Mouse (Mus musculus) kidney, embryonic 14.5 days (tissue): ENCODE measurements around the gene Tex2. TPM values are rescaled to one million over a fixed set of nuclear protein-coding genes. Genes with fewer than 3 reads are reported as not detected.

ENCODE experiments used
- ATAC-seq: fragments of 200-750 bp; cut with Nextera tagmentation; 2 replicates; pipeline ENCODE4 v1.8.0; 2017; ENCODE audit warnings: moderate number of reproducible peaks, mild to moderate bottlenecking, moderate TSS enrichment, moderate library complexity; ENCODE audit not compliant: low FRiP score, low TSS enrichment
- H3K27ac ChIP-seq: fragments of 300-500 bp; sonication (generic); 2 replicates; pipeline ENCODE4 v1.5.1; 2014; ENCODE audit warnings: low read depth, mild to moderate bottlenecking, low read length, moderate library complexity, mixed read lengths
- H3K27me3 ChIP-seq: fragments of 300-500 bp; sonication (generic); 2 replicates; pipeline ENCODE4 v1.6.1; 2014; ENCODE audit warnings: mild to moderate bottlenecking, low read length; ENCODE audit not compliant: control insufficient read depth, insufficient read depth
- H3K36me3 ChIP-seq: fragments of 300-500 bp; sonication (generic); 2 replicates; pipeline ENCODE4 v1.6.1; 2014; ENCODE audit warnings: low read length, mixed read lengths; ENCODE audit not compliant: control insufficient read depth, insufficient read depth
- H3K4me1 ChIP-seq: fragments of 300-500 bp; sonication (generic); 2 replicates; pipeline ENCODE4 v1.6.1; 2014; ENCODE audit warnings: low read length, mixed read lengths; ENCODE audit not compliant: control insufficient read depth, insufficient read depth
- H3K4me2 ChIP-seq: fragments of 300-500 bp; sonication (generic); replicated peaks from 2 replicates; pipeline ENCODE4 v1.6.1; 2014; ENCODE audit warnings: low read depth, mild to moderate bottlenecking, low read length
- H3K4me3 ChIP-seq: fragments of 300-500 bp; sonication (generic); 2 replicates; pipeline ENCODE4 v1.5.1; 2014; ENCODE audit warnings: mild to moderate bottlenecking, low read length
- H3K9ac ChIP-seq: fragments of 300-500 bp; sonication (generic); 2 replicates; pipeline ENCODE4 v1.6.1; 2014; ENCODE audit warnings: low read depth, mild to moderate bottlenecking, low read length, moderate library complexity
- H3K9me3 ChIP-seq: fragments of 300-500 bp; sonication (generic); 2 replicates; pipeline ENCODE4 v1.6.1; 2016; ENCODE audit warnings: low read length; ENCODE audit not compliant: control insufficient read depth
- WGBS: fragments of 180-500 bp; shearing (Covaris S2); extraction: QIAGEN DNeasy Blood & Tissue Kit; methylation state at CpG from one replicate; pipeline ENCODE4 v1.1.7; 2014; 5-methylcytosine and 5-hydroxymethylcytosine counted together
- polyA plus RNA-seq: library from polyadenylated mRNA; unstranded; fragments of >200 nt; fragmentation: Nextera tagmentation; extraction: Ambion mirVana; gene quantifications from 2 replicates; pipeline ENCODE4 v1.2.1, GENCODE M21; 2014

The Tex2 gene
- polyA plus RNA-seq, 1 experiment from 2014 or later: 9.7 TPM

- no peak overlapping the region for H3K27ac ChIP-seq
- no peak overlapping the region for H3K4me2 ChIP-seq
- no peak overlapping the region for H3K4me3 ChIP-seq
- H3K36me3 ChIP-seq: peaks cover 9% of the 10 kb centered on the region; the same call in 1 of the 2 replicates
- H3K4me1 ChIP-seq: no peaks in the 10 kb centered on the region
- no peaks in the 10 kb centered on the region for H3K9me3 ChIP-seq
- 90% methylated on average over 4 of the region's 4 CpGs for WGBS
- H3K9ac ChIP-seq: no peak overlapping the region
- ATAC-seq: no peak
- H3K27me3 ChIP-seq: no peaks in the 10 kb centered on the region
These were observed 67.1 kb downstream of the Tex2 start for GRCm38 (mm10) chr11:106546081-106546480.

- Histone ChIP-seq H3K27ac (no peak overlapping the region), H3K4me3 (no peak overlapping the region), H3K9me3 (no peaks in the 10 kb centered on the region), H3K9ac (no peak overlapping the region), H3K4me2 (no peak overlapping the region), H3K36me3 (peaks cover 9% of the 10 kb centered on the region; the same call in 1 of the 2 replicates), H3K4me1 (no peaks in the 10 kb centered on the region), H3K27me3 (no peaks in the 10 kb centered on the region)
- no peak for ATAC-seq
- WGBS: 87% methylated on average over 9 of the region's 9 CpGs
These were observed 68.3 kb downstream of the Tex2 start for GRCm38 (mm10) chr11:106544916-106545315.

GRCm38 (mm10) chr11:106544133-106544532, 69.1 kb downstream of the Tex2 start:
- no peak overlapping the region for H3K4me3 ChIP-seq
- H3K4me2 ChIP-seq: no peak overlapping the region
- no peaks in the 10 kb centered on the region for H3K27me3 ChIP-seq
- H3K36me3 ChIP-seq: peaks cover 9% of the 10 kb centered on the region; the same call in 1 of the 2 replicates
- no peak overlapping the region for H3K9ac ChIP-seq
- H3K4me1 ChIP-seq: no peaks in the 10 kb centered on the region
- H3K9me3 ChIP-seq: no peaks in the 10 kb centered on the region
- no peak overlapping the region for H3K27ac ChIP-seq
- ATAC-seq: no peak
- WGBS: 94% methylated on average over 11 of the region's 11 CpGs

- Histone ChIP-seq H3K9ac (no peak overlapping the region), H3K4me3 (no peak overlapping the region), H3K27ac (no peak overlapping the region), H3K9me3 (no peaks in the 10 kb centered on the region), H3K27me3 (no peaks in the 10 kb centered on the region), H3K4me1 (no peaks in the 10 kb centered on the region), H3K36me3 (peaks cover 9% of the 10 kb centered on the region; the same call in 1 of the 2 replicates), H3K4me2 (no peak overlapping the region)
- WGBS: 80% methylated on average over 13 of the region's 13 CpGs
- no peak for ATAC-seq
These were observed 70.2 kb downstream of the Tex2 start for GRCm38 (mm10) chr11:106543006-106543405.

GRCm38 (mm10) chr11:106542385-106542784, 70.8 kb downstream of the Tex2 start:
- no peak for ATAC-seq
- H3K4me3 ChIP-seq: no peak overlapping the region

GRCm38 (mm10) chr11:106540506-106541268, 72.5 kb downstream of the Tex2 start:
- no peak for ATAC-seq
- H3K4me3 ChIP-seq: no peak overlapping the region
- no peaks in the 10 kb centered on the region; the same call in 1 of the 2 replicates for H3K4me1 ChIP-seq
- no peak overlapping the region for H3K9ac ChIP-seq
- H3K36me3 ChIP-seq: peaks cover 9% of the 10 kb centered on the region; the same call in 1 of the 2 replicates
- H3K27ac ChIP-seq: no peak overlapping the region
- H3K4me2 ChIP-seq: no peak overlapping the region
- WGBS: 76% methylated on average over 13 of the region's 13 CpGs
- H3K9me3 ChIP-seq: no peaks in the 10 kb centered on the region
- no peaks in the 10 kb centered on the region for H3K27me3 ChIP-seq

More at GRCm38 (mm10) chr11:106542385-106542784, 70.8 kb downstream of the Tex2 start:
- Histone ChIP-seq H3K4me2 (no peak overlapping the region), H3K27me3 (no peaks in the 10 kb centered on the region), H3K9ac (no peak overlapping the region), H3K36me3 (peaks cover 9% of the 10 kb centered on the region; the same call in 1 of the 2 replicates), H3K4me1 (no peaks in the 10 kb centered on the region), H3K27ac (no peak overlapping the region), H3K9me3 (no peaks in the 10 kb centered on the region)

DNA sequence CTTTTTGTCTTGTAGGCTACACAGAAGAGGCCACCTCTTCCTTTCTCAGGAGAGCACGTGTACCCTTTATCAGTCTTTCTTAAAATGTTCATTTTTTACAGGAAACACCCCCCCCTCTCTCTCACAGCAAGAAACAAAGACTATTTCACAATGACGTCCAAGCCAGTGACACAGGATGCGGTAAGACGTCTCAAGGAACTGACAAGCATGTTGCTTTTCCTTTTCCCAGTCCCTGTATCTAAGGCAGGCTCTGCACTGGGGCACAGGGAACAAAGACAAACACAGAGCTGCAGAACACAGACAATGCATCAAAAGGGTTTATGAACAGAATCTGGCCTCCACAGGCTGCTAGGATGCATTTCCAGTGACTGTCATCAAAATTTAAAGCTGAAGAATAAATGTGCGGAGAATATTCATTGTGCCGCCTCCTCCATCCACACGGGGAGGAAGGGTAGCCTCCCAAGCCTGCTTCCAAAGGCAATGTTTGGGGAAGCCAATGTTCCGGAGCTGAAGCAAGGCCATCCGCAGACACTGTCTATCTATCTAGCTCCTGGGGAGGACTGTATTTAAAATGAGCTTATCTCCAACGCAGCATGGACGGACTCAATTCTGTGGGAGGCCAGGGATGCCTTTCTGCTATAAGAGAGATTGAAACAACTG, 76.8 kb downstream of the Tex2 start:
- Histone ChIP-seq H3K4me1 (peaks cover 10% of the 10 kb centered on the region), H3K9me3 (no peaks in the 10 kb centered on the region), H3K4me2 (no peak overlapping the region), H3K36me3 (peaks cover 2% of the 10 kb centered on the region; the same call in 1 of the 2 replicates), H3K9ac (no peak overlapping the region), H3K27ac (peak overlapping the region; percentile 25; the same call in 1 of the 2 replicates), H3K27me3 (no peaks in the 10 kb centered on the region), H3K4me3 (no peak overlapping the region)
- ATAC-seq: no peak
- 62% methylated on average over 11 of the region's 11 CpGs for WGBS

DNA sequence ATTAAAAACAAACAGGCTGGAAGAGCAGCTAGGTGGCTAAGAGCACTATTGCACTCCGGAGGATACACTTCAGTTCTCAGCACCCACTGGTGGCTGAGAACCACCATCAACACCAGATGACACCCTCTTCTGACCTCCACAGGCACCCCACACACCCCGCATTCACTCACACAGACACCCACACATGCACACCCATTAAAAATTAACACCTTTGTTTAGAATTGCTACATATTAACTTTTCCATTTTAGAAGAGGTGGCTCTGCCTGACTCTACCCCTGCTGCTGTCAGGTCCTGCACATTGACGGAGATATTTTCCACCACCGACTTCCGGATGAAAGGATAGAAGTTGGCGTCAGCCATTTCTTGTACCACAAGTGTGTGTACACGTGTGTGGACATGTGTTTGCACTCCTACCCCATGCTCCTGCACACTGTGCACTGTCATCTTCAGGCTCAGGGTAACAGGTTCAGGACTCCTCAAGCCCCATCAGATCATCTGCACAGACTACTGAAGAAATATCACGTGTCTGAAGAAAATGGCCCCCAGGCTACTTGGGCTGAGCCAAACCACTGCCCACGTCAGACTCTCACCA, 77.5 kb downstream of the Tex2 start:
- no peaks in the 10 kb centered on the region for H3K27me3 ChIP-seq
- no peak overlapping the region for H3K27ac ChIP-seq
- 87% methylated on average over 9 of the region's 9 CpGs for WGBS
- ATAC-seq: no peak
- H3K36me3 ChIP-seq: peaks cover 2% of the 10 kb centered on the region; the same call in 1 of the 2 replicates
- no peak overlapping the region for H3K9ac ChIP-seq
- H3K4me3 ChIP-seq: no peak overlapping the region
- no peak overlapping the region for H3K4me2 ChIP-seq
- H3K9me3 ChIP-seq: no peaks in the 10 kb centered on the region
- H3K4me1 ChIP-seq: peaks cover 10% of the 10 kb centered on the region
